Mouse (Mus musculus) kidney, adult 10 weeks (tissue): ENCODE data around the gene Unc93a. TPM values are rescaled to one million over a fixed set of nuclear protein-coding genes. Genes with fewer than 3 reads are reported as not detected.

Experiments
- polyA plus RNA-seq: library from polyadenylated mRNA; stranded (reverse); fragments of 350-450 nt; fragmentation: Illumina TruSeq; extraction: RNeasy Lipid Tissue Mini Kit (QIAGEN cat#74804); gene quantifications from one replicate; pipeline ENCODE4 v1.2.3, GENCODE M21; 2014; ENCODE audit warnings: low read depth, low replicate concordance

Unc93a gene
- not detected for polyA plus RNA-seq

GRCm38 (mm10) chr17:13131710-13132109, at the start of gene Unc93a:
Gene Unc93a, minus strand, starts transcription at chr17:13131810.

GRCm38 (mm10) chr17:13060804-13061203, 70.8 kb downstream of the Unc93a start, which contains the start of gene Tcp10b:
Gene Tcp10b, plus strand, starts transcription at chr17:13061104.

Other genes with a start within 250 kb of the Unc93a start
- 0.28 TPM for gene Pnldc1, start 221.6 kb downstream of the Unc93a start, polyA plus RNA-seq
- gene Tcp1, start 216.1 kb downstream of the Unc93a start, polyA plus RNA-seq: 507 TPM
- gene Mrpl18, start 215.5 kb downstream of the Unc93a start, polyA plus RNA-seq: 107 TPM
- gene Acat3, start 191.2 kb downstream of the Unc93a start, polyA plus RNA-seq: 18.8 TPM
- 82.3 TPM for gene Acat2, start 171.1 kb downstream of the Unc93a start, polyA plus RNA-seq
- 127 TPM for gene Wtap, start 137.6 kb downstream of the Unc93a start, polyA plus RNA-seq
- 265 TPM for gene Sod2, start 125.0 kb downstream of the Unc93a start, polyA plus RNA-seq
- gene Gpr31b, start 79.5 kb downstream of the Unc93a start, polyA plus RNA-seq: not detected
- 0.36 TPM for gene Tcp10b, start 70.7 kb downstream of the Unc93a start, polyA plus RNA-seq
- gene Smok2a, start 89.4 kb upstream of the Unc93a start, polyA plus RNA-seq: not detected
- not detected for gene Smok2b, start 98.4 kb upstream of the Unc93a start, polyA plus RNA-seq
- not detected for gene Tcp10c, start 222.8 kb upstream of the Unc93a start, polyA plus RNA-seq